Mouse (Mus musculus): ENCODE measurements around the gene Trappc12.
"Not testable (repeated sequence)": the region's sequence is repeated elsewhere in the genome, so short reads cannot be mapped to it uniquely, and the experiment has no call there.

The Trappc12 gene

GRCm38 (mm10) chr12:28733520-28734245 is 16.6 kb downstream of the Trappc12 start:
- not testable (repeated sequence) for DNase-seq (ENCODE audit: low read depth, low spot score)

- no peak for DNase-seq (ENCODE audit: low read depth, low spot score)
Measured at GRCm38 (mm10) chr12:28732631-28733030, 17.6 kb downstream of the Trappc12 start.

- no peak for DNase-seq (ENCODE audit: low read depth, low spot score)
Measured at GRCm38 (mm10) chr12:28727061-28727460, 23.2 kb downstream of the Trappc12 start.

- DNase-seq (ENCODE audit: low read depth, low spot score): no peak
Measured at GRCm38 (mm10) chr12:28726204-28726603, 24.1 kb downstream of the Trappc12 start.

GRCm38 (mm10) chr12:28724366-28724765 is 25.9 kb downstream of the Trappc12 start:
- no peak for DNase-seq (ENCODE audit: low read depth, low spot score)

GRCm38 (mm10) chr12:28718106-28718505 is 32.2 kb downstream of the Trappc12 start:
- DNase-seq (ENCODE audit: low read depth, low spot score): no peak

GRCm38 (mm10) chr12:28717066-28717465 is 33.2 kb downstream of the Trappc12 start:
- no peak for DNase-seq (ENCODE audit: low read depth, low spot score)

- DNase-seq (ENCODE audit: low read depth, low spot score): no peak
Measured at GRCm38 (mm10) chr12:28714822-28715632, 35.2 kb downstream of the Trappc12 start.

GRCm38 (mm10) chr12:28710566-28711185 is 39.6 kb downstream of the Trappc12 start:
- no peak for DNase-seq (ENCODE audit: low read depth, low spot score)

GRCm38 (mm10) chr12:28708154-28708553 is 42.1 kb downstream of the Trappc12 start:
- no peak for DNase-seq (ENCODE audit: low read depth, low spot score)

- DNase-seq (ENCODE audit: low read depth, low spot score): no peak
Measured at GRCm38 (mm10) chr12:28705204-28705603, 45.1 kb downstream of the Trappc12 start.

- no peak for DNase-seq (ENCODE audit: low read depth, low spot score)
Measured at GRCm38 (mm10) chr12:28704381-28704780, 45.9 kb downstream of the Trappc12 start.

GRCm38 (mm10) chr12:28701302-28701701 is 49.0 kb downstream of the Trappc12 start:
- DNase-seq (ENCODE audit: low read depth, low spot score): no peak

- DNase-seq (ENCODE audit: low read depth, low spot score): no peak
Measured at GRCm38 (mm10) chr12:28700561-28701025, 49.7 kb downstream of the Trappc12 start.

GRCm38 (mm10) chr12:28700101-28700511 is 50.2 kb downstream of the Trappc12 start:
- DNase-seq (ENCODE audit: low read depth, low spot score): no peak

- DNase-seq (ENCODE audit: low read depth, low spot score): peak; percentile 69
Measured at GRCm38 (mm10) chr12:28699656-28700055, 50.6 kb downstream of the Trappc12 start.

GRCm38 (mm10) chr12:28699086-28699485 is 51.2 kb downstream of the Trappc12 start:
- DNase-seq (ENCODE audit: low read depth, low spot score): no peak

- DNase-seq (ENCODE audit: low read depth, low spot score): no peak
Measured at GRCm38 (mm10) chr12:28697821-28698595, 52.3 kb downstream of the Trappc12 start.

GRCm38 (mm10) chr12:28694776-28695175 is 55.5 kb downstream of the Trappc12 start:
- no peak for DNase-seq (ENCODE audit: low read depth, low spot score)

- DNase-seq (ENCODE audit: low read depth, low spot score): no peak
Measured at GRCm38 (mm10) chr12:28694231-28694630, 56.0 kb downstream of the Trappc12 start.

GRCm38 (mm10) chr12:28693738-28694137 is 56.5 kb downstream of the Trappc12 start:
- DNase-seq (ENCODE audit: low read depth, low spot score): no peak

All from CD4-positive helper T cell, adult 2 months (primary cell).